Mouse (Mus musculus) heart, adult 2 months (tissue): ENCODE measurements around the gene Ccdc120.

Source experiments
- CTCF ChIP-seq: fragments of 200-600 bp; IDR thresholded peaks from 2 replicates; pipeline ENCODE4 v1.8.1; 2022; ENCODE audit warnings: antibody characterized with exemption, mild to moderate bottlenecking, moderate library complexity
- EP300 ChIP-seq: fragments of 200-500 bp; IDR thresholded peaks from 2 replicates; pipeline ENCODE4 v1.6.1; 2011; ENCODE audit warnings: low read depth, low read length, control low read depth; ENCODE audit not compliant: insufficient read depth
- POLR2A ChIP-seq: fragments of 200-500 bp; IDR thresholded peaks from 2 replicates; pipeline ENCODE4 v1.6.1; 2011; ENCODE audit warnings: mild to moderate bottlenecking, low read depth, low read length, control low read depth; ENCODE audit not compliant: insufficient read depth

DNA sequence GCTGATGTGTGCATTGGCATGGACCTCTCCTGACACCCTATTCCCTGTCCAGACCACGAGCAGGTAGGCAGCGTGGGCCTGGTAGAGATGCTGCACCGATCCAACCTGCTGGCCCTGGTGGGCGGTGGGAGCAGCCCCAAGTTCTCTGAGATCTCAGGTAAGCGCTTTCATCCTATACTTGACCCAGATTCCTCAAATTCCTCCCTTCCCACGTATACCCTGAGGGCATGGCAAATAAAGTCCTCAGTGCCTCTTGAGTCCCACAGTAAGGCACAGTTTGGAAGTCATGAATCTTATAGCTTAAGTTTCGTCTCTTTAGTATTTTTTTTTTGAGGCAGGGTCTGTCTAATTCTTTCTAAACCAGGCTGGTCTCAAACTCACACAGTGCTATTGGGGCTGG is 26.6 kb downstream of the Ccdc120 start:
- TF ChIP-seq EP300: no peak
- TF ChIP-seq CTCF: no peak
- TF ChIP-seq POLR2A: no peak
